ENCODE assay signal across 22 mouse cellular contexts in genomic region chr7:120743366-120744351, GRCm38 (mm10). TPM values are rescaled to one million over a fixed set of nuclear protein-coding genes. Genes with fewer than 3 reads are reported as not detected.
A peak's percentile ranks its signal among the peaks of the same experiment; 100 is the strongest.
DNase-seq lines count a peak whose midpoint lies in the region; ATAC-seq and TF ChIP-seq lines count a peak whose summit lies in the region.
"Had no signal": no experiment of that assay in that cellular context is flagged by ENCODE, and none has a peak within 500 bp of the region (broad histone marks: within the 10 kb centered on the region; RNA-seq: fewer than 3 reads in every experiment).

No protein-coding gene starts in this region.

- no peak overlapping the region for H3K9ac ChIP-seq in kidney, embryonic 14.5 days (ENCODE audit: low read depth, low read length)
- H3K9ac ChIP-seq: embryonic facial prominence, embryonic 15.5 days; liver, embryonic 14.5 days; lung, embryonic 15.5 days had no signal

- WGBS in kidney, embryonic 14.5 days = 75% methylated on average over 14 of the region's 14 CpGs

- intact Hi-C loops in gastrocnemius, adult 2 months (cut with DNase I) = no loop called here

- no peak overlapping the region for H3K4me2 ChIP-seq in kidney, embryonic 14.5 days (replicated peaks; ENCODE audit: low read depth, low read length)
- H3K4me2 ChIP-seq: embryonic facial prominence, embryonic 15.5 days; lung, embryonic 15.5 days had no signal

- H3K9me3 ChIP-seq in kidney, embryonic 14.5 days (ENCODE audit: control insufficient read depth, low read length) = no peaks in the 10 kb centered on the region
- H3K9me3 ChIP-seq: embryonic facial prominence, embryonic 15.5 days; hindbrain, embryonic 10.5 days; lung, embryonic 15.5 days had no signal

- no peak for ATAC-seq in kidney, embryonic 14.5 days (ENCODE audit: low FRiP score, low TSS enrichment)
- ATAC-seq: Patski had no signal

- no peaks in the 10 kb centered on the region for H3K4me1 ChIP-seq in kidney, embryonic 14.5 days (ENCODE audit: control insufficient read depth, insufficient read depth, low read length)
- peaks cover 45% of the 10 kb centered on the region for H3K4me1 ChIP-seq in brown adipose tissue, adult 24 weeks (ENCODE audit: control insufficient read depth, insufficient read depth, insufficient read length, low read length)
- H3K4me1 ChIP-seq: embryonic facial prominence, embryonic 15.5 days had no signal

- no peaks in the 10 kb centered on the region for H3K36me3 ChIP-seq in kidney, embryonic 14.5 days (ENCODE audit: control insufficient read depth, insufficient read depth, low read length)
- H3K36me3 ChIP-seq: embryonic facial prominence, embryonic 15.5 days; hindbrain, embryonic 10.5 days; lung, embryonic 15.5 days had no signal

- H3K27me3 ChIP-seq in kidney, embryonic 14.5 days (ENCODE audit: control insufficient read depth, insufficient read depth, low read length) = no peaks in the 10 kb centered on the region
- H3K27me3 ChIP-seq: embryonic facial prominence, embryonic 15.5 days; lung, embryonic 15.5 days; Patski had no signal

- no peak for DNase-seq in gastrocnemius, adult 2 months
- DNase-seq in gastrocnemius, postnatal 25 days = no peak
- DNase-seq in kidney, postnatal 14 days = peak; percentile 34
- peak; percentile 8 for DNase-seq in retina, embryonic 14.5 days (ENCODE audit: low spot score)
- no peak for DNase-seq in cerebellum, adult 18-20 months
- no peak for DNase-seq in embryo, embryonic 10 days (ENCODE audit: low spot score)
- DNase-seq: B cell, adult 2 months; cerebellum, postnatal 14 days; embryo, embryonic 11 days; lung, postnatal 4 days; right cerebral cortex, postnatal 14 days; spleen, adult 18-20 months; thymus, adult 18-20 months; thymus, postnatal 4 days had no signal

- H3K4me3 ChIP-seq in gastrocnemius, adult 2 months = no peak overlapping the region
- no peak overlapping the region for H3K4me3 ChIP-seq in kidney, embryonic 14.5 days (ENCODE audit: low read length)
- no peak overlapping the region for H3K4me3 ChIP-seq in brown adipose tissue, adult 24 weeks (ENCODE audit: insufficient read depth, low read depth, low read length)
- H3K4me3 ChIP-seq: embryonic facial prominence, embryonic 15.5 days; hindbrain, embryonic 10.5 days; lung, embryonic 15.5 days had no signal

- TF ChIP-seq CTCF in gastrocnemius, adult 2 months (IDR thresholded peaks at IDR 0.05) = no peak

- peak overlapping the region; percentile 24 for H3K27ac ChIP-seq in gastrocnemius, adult 2 months
- H3K27ac ChIP-seq in kidney, embryonic 14.5 days (ENCODE audit: low read depth, low read length) = no peak overlapping the region
- peak overlapping the region; percentile 91 for H3K27ac ChIP-seq in brown adipose tissue, adult 24 weeks (replicated peaks; ENCODE audit: low read depth, low read length)
- H3K27ac ChIP-seq: embryonic facial prominence, embryonic 15.5 days; hindbrain, embryonic 10.5 days; liver, embryonic 14.5 days; lung, embryonic 15.5 days had no signal

RNA-seq across cellular contexts. Expression of gene Vwa3a, which starts 4.5 kb away (rescaled TPM):
- 1 to 10 TPM in 1 of 2 experiments, under 1 TPM in 1; 0.48 to 1.1 TPM for total RNA-seq in gastrocnemius, adult 2 months (2021)
- under 1 TPM; 0.51 to 0.72 TPM for total RNA-seq in gastrocnemius, postnatal 25 days (2021)
- polyA plus RNA-seq in kidney, embryonic 14.5 days (2014; fragmentation: Nextera tagmentation; extraction: Ambion mirVana) = 0.06 and 0.28 TPM in 2 replicates
- 1.3 and 1.7 TPM in 2 replicates for polyA plus RNA-seq in brown adipose tissue, adult 24 weeks (2012; ENCODE audit: insufficient read depth, insufficient read length, missing spikeins)
- total RNA-seq: granulocyte monocyte progenitor cell, adult 5-6 weeks had no signal

Comparison
In these comparisons a context has a peak if more than half of its experiments do, and no peak if none do; other contexts are left out.
1. DNase-seq: peak in kidney, postnatal 14 days (single experiment) and retina, embryonic 14.5 days (single experiment); none in gastrocnemius, adult 2 months (single experiment), gastrocnemius, postnatal 25 days (single experiment), cerebellum, adult 18-20 months (0 of 2) and embryo, embryonic 10 days (single experiment).